Mouse (Mus musculus) kidney, embryonic 14.5 days (tissue): Measurements from ENCODE around the gene Tpcn1. TPM values are rescaled to one million over a fixed set of nuclear protein-coding genes. Genes with fewer than 3 reads are reported as not detected.

Source experiments
- ATAC-seq: fragments of 200-750 bp; cut with Nextera tagmentation; 2 replicates; pipeline ENCODE4 v1.8.0; 2017; ENCODE audit warnings: moderate number of reproducible peaks, mild to moderate bottlenecking, moderate TSS enrichment, moderate library complexity; ENCODE audit not compliant: low FRiP score, low TSS enrichment
- H3K27ac ChIP-seq: fragments of 300-500 bp; sonication (generic); 2 replicates; pipeline ENCODE4 v1.5.1; 2014; ENCODE audit warnings: low read depth, mild to moderate bottlenecking, low read length, moderate library complexity, mixed read lengths
- H3K27me3 ChIP-seq: fragments of 300-500 bp; sonication (generic); 2 replicates; pipeline ENCODE4 v1.6.1; 2014; ENCODE audit warnings: mild to moderate bottlenecking, low read length; ENCODE audit not compliant: control insufficient read depth, insufficient read depth
- H3K36me3 ChIP-seq: fragments of 300-500 bp; sonication (generic); 2 replicates; pipeline ENCODE4 v1.6.1; 2014; ENCODE audit warnings: low read length, mixed read lengths; ENCODE audit not compliant: control insufficient read depth, insufficient read depth
- H3K4me1 ChIP-seq: fragments of 300-500 bp; sonication (generic); 2 replicates; pipeline ENCODE4 v1.6.1; 2014; ENCODE audit warnings: low read length, mixed read lengths; ENCODE audit not compliant: control insufficient read depth, insufficient read depth
- H3K4me2 ChIP-seq: fragments of 300-500 bp; sonication (generic); replicated peaks from 2 replicates; pipeline ENCODE4 v1.6.1; 2014; ENCODE audit warnings: low read depth, mild to moderate bottlenecking, low read length
- H3K4me3 ChIP-seq: fragments of 300-500 bp; sonication (generic); 2 replicates; pipeline ENCODE4 v1.5.1; 2014; ENCODE audit warnings: mild to moderate bottlenecking, low read length
- H3K9ac ChIP-seq: fragments of 300-500 bp; sonication (generic); 2 replicates; pipeline ENCODE4 v1.6.1; 2014; ENCODE audit warnings: low read depth, mild to moderate bottlenecking, low read length, moderate library complexity
- H3K9me3 ChIP-seq: fragments of 300-500 bp; sonication (generic); 2 replicates; pipeline ENCODE4 v1.6.1; 2016; ENCODE audit warnings: low read length; ENCODE audit not compliant: control insufficient read depth
- WGBS: fragments of 180-500 bp; shearing (Covaris S2); extraction: QIAGEN DNeasy Blood & Tissue Kit; methylation state at CpG from one replicate; pipeline ENCODE4 v1.1.7; 2014; 5-methylcytosine and 5-hydroxymethylcytosine counted together
- polyA plus RNA-seq: library from polyadenylated mRNA; unstranded; fragments of >200 nt; fragmentation: Nextera tagmentation; extraction: Ambion mirVana; gene quantifications from 2 replicates; pipeline ENCODE4 v1.2.1, GENCODE M21; 2014

The Tpcn1 gene
- polyA plus RNA-seq, 1 experiment from 2014 or later = 33.8 TPM

DNA sequence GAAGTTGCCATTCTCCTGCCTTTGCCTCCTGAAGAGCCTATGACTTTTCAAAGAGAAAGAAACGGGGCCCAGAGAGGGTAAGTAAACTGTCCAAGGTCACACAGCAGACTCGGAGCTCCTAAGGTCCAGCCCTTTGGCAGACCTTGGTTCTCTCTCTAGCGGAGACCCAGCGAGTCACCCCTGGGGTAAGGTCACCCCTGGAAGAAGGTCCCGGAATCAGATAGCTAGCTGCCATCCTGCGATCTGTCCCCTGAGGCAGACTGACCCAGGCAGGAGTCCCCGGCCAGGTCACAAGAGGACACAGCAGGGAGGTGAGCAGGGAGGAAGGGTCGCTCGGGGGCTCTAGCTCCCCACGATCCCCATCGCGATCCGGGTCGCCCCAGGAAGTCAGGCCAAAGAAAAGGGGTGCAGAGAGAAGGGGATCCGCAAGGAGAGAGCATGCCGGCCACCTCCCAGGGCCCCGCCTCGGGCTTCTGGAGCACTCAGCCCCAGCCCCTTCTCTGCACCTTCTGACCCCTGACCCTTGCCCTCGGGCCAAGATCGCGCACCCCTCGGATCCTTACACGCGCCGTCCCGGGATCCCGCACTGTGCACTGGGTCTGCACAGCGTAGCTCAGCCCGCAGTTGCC lies 419 bp downstream of the Tpcn1 start:
- H3K36me3 ChIP-seq = peaks cover 13% of the 10 kb centered on the region; the same call in 1 of the 2 replicates
- peak overlapping the region; percentile 78 for H3K4me2 ChIP-seq
- peak overlapping the region; percentile 57 for H3K9ac ChIP-seq
- 2% methylated on average over 28 of the region's 29 CpGs for WGBS
- peak overlapping the region; percentile 55 for H3K4me3 ChIP-seq
- H3K27me3 ChIP-seq = no peaks in the 10 kb centered on the region
- peaks cover 2% of the 10 kb centered on the region; the same call in 1 of the 2 replicates for H3K9me3 ChIP-seq
- peaks cover 24% of the 10 kb centered on the region for H3K4me1 ChIP-seq
- peak; percentile 11; the same call in 1 of the 2 replicates for ATAC-seq
- H3K27ac ChIP-seq = peak overlapping the region; percentile 25; the same call in 1 of the 2 replicates

DNA sequence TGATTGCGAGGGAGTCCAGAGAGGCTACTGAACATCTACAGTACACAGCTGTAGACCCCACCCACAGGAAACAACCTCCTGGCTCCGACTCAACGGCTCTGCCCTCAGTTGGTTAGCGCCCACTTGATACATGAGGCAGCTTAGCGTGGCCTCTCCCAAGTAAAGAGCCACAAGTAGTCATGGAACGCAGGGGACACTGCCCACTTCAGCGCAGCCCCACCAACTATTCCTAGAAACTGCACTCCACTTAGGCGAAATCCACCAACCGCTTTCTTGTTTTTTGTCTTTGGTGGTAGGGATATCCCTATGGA lies 902 bp downstream of the Tpcn1 start:
- ATAC-seq = 0 out of 2 replicates have a peak, but pooled peaks have one; percentile 7
- WGBS = 22% methylated on average over 9 of the region's 9 CpGs
- H3K9me3 ChIP-seq = peaks cover 2% of the 10 kb centered on the region; the same call in 1 of the 2 replicates

DNA sequence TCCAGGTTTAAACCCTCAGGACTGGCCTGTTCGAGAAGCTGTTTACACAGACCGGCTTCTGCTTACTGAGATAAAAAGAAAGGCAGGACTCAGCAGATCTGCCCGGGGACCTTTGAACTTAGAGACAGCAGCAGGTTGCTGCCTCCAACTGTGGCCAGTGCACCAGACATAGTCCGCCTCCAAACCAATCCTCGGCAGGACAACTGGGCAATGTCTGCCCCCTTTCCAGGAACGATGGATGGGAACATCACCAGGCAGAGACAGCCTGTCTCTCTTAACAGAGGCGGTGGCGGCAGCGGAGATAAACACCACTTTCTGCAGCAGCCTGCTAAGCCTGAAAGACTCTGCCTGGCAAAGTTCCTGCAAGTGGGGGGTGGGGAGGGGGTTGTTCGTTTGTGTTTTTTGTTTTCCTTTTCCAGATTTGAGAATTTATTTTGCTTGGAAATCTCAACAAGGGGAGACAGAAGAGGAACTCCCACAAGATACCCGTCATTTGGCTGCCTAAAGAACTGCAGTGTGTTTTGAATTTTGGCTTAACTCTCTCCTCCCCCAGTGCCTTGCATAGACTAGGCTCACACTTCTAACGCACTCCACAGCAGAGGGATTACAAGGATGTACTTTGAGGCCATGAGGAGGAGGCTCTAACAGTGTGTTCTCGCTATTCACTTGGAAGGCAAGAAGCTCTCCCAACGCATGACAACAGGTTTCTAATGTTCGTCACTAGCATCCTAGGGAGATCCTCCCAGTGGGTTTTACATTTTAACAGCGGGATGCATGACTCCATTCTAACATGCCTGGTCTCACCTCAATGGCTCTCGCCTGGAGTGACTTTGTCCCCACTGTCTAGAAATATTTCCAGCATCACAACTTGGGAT lies 1.5 kb downstream of the Tpcn1 start:
- Histone ChIP-seq H3K27me3 (no peaks in the 10 kb centered on the region), H3K4me2 (peak overlapping the region; percentile 78), H3K9ac (peak overlapping the region; percentile 57; the same call in 1 of the 2 replicates), H3K4me1 (peaks cover 24% of the 10 kb centered on the region), H3K36me3 (peaks cover 17% of the 10 kb centered on the region; the same call in 1 of the 2 replicates), H3K27ac (peak overlapping the region; percentile 56), H3K4me3 (peak overlapping the region; percentile 55), H3K9me3 (no peaks in the 10 kb centered on the region)
- no peak for ATAC-seq
- 9% methylated on average over 17 of the region's 17 CpGs for WGBS

More for the DNA sequence above, 902 bp downstream of the Tpcn1 start:
- peaks cover 24% of the 10 kb centered on the region for H3K4me1 ChIP-seq
- H3K27ac ChIP-seq = peak overlapping the region; percentile 56; the same call in 1 of the 2 replicates
- no peaks in the 10 kb centered on the region for H3K27me3 ChIP-seq
- H3K4me2 ChIP-seq = peak overlapping the region; percentile 78
- H3K9ac ChIP-seq = peak overlapping the region; percentile 57; the same call in 1 of the 2 replicates
- peaks cover 15% of the 10 kb centered on the region; the same call in 1 of the 2 replicates for H3K36me3 ChIP-seq
- peak overlapping the region; percentile 55 for H3K4me3 ChIP-seq

DNA sequence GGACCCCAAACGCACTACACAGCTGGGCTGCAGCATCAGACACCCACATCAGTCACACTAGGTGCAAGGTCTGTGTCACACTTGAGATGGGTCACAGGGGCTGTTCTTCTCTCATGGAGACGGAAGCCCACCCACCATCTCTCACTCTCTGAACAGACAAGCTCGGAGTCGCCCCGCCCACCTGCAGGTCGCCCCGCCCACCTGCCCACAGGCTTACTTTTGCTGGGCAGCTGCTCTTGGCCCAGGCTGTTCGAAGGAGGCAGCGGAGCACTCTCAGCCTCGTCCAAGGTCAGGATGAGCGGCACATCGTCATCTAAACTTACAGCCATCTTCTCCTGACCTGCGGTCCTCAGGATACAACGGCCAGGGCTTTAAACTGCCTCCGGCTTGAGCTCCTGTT lies 3.5 kb downstream of the Tpcn1 start:
- no peaks in the 10 kb centered on the region for H3K27me3 ChIP-seq
- H3K27ac ChIP-seq = no peak overlapping the region
- H3K9ac ChIP-seq = no peak overlapping the region
- peaks cover 23% of the 10 kb centered on the region; the same call in 1 of the 2 replicates for H3K36me3 ChIP-seq
- ATAC-seq = no peak
- no peak overlapping the region for H3K4me3 ChIP-seq
- H3K4me1 ChIP-seq = peaks cover 28% of the 10 kb centered on the region
- H3K4me2 ChIP-seq = no peak overlapping the region
- 42% methylated on average over 15 of the region's 15 CpGs for WGBS
- no peaks in the 10 kb centered on the region for H3K9me3 ChIP-seq

DNA sequence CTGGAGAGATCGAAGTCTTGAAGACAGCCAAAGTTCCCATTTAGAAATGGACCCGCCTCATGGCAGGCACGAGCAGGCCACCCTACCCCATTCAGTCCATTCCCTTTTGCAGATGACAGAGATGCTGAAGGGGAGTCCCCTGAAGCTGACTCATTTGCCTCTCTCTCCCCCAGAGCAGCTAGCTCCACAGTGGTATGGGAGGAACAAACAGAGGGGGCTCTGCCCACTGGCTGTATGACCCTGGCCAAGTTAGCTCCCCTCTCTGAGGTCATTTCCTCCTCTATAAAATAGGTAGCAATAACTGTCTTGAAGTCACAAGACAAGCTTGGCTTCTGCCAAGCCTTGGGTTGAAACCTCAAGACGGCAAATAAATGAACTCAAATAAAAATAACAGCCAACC lies 5.0 kb downstream of the Tpcn1 start:
- H3K9me3 ChIP-seq = no peaks in the 10 kb centered on the region
- H3K9ac ChIP-seq = no peak overlapping the region
- no peak for ATAC-seq
- no peak overlapping the region for H3K27ac ChIP-seq
- H3K27me3 ChIP-seq = no peaks in the 10 kb centered on the region
- peaks cover 43% of the 10 kb centered on the region for H3K4me1 ChIP-seq
- 90% methylated on average over 4 of the region's 4 CpGs for WGBS
- no peak overlapping the region for H3K4me3 ChIP-seq
- H3K4me2 ChIP-seq = no peak overlapping the region
- peaks cover 23% of the 10 kb centered on the region; the same call in 1 of the 2 replicates for H3K36me3 ChIP-seq

DNA sequence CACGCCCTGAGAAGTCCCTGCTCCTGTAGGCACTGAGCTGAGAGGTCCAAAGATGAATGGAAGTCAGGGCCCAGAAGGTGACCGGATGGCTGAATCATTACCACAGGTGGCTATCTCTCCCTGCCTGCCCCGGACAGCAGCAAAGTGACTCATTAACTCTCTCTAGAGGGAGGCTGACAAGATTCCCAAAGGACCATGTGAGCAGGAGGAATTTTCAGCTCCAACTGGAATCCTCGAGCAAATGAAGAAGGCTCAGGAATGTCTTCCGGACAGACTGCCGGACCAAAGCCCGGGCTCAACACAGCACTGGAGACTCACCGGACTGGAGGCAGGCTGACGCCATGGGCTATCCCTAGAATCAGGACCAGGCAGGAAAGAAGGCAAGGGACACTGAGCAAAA lies 6.5 kb downstream of the Tpcn1 start:
- no peak overlapping the region for H3K4me3 ChIP-seq
- ATAC-seq = no peak
- no peak overlapping the region for H3K4me2 ChIP-seq
- H3K9ac ChIP-seq = no peak overlapping the region
- H3K27ac ChIP-seq = no peak overlapping the region
- no peaks in the 10 kb centered on the region for H3K9me3 ChIP-seq
- no peaks in the 10 kb centered on the region for H3K27me3 ChIP-seq
- peaks cover 44% of the 10 kb centered on the region for H3K4me1 ChIP-seq
- WGBS = 72% methylated on average over 9 of the region's 9 CpGs
- H3K36me3 ChIP-seq = peaks cover 23% of the 10 kb centered on the region; the same call in 1 of the 2 replicates

DNA sequence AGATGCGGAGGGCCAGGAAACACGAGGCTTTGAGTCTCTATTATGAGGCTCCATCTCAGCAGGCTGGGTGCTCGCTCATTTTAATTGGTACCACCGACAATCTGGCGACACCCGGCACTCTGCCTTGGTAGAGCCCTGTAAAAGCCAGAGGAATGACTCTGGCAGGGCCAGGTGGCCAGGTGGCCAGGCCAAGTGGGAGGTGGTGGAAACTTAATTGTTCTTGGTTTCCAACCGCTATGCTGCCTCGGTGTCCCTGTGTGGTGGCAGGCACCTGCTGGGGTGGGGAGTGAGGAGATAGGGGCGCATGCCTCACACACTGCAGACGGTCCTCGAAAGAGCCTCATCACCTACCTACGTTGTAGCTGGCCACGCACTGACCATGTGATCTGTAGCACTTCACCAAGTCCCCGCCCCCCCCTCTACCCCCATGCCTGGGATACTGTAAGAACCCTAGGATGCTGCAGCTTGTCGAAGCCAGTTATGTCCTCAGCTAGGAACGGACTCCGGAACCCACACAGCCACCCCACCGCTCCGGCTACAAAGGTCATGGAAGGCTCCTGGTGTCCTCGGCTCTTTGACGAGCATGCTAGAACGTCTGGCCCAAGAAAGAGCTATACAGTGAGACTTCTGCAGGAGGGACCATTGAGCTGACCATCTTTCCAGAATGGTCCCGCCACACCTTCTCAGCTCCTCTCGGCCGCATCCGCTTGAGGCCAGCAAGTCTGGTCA lies 8.4 kb downstream of the Tpcn1 start:
- no peaks in the 10 kb centered on the region for H3K9me3 ChIP-seq
- peak overlapping the region; percentile 15; the same call in 1 of the 2 replicates for H3K4me2 ChIP-seq
- H3K9ac ChIP-seq = peak overlapping the region; percentile 28; the same call in 1 of the 2 replicates
- no peaks in the 10 kb centered on the region for H3K27me3 ChIP-seq
- peaks cover 32% of the 10 kb centered on the region for H3K4me1 ChIP-seq
- no peak overlapping the region for H3K4me3 ChIP-seq
- peaks cover 23% of the 10 kb centered on the region; the same call in 1 of the 2 replicates for H3K36me3 ChIP-seq
- 72% methylated on average over 26 of the region's 26 CpGs for WGBS
- 0 out of 2 replicates have a peak, but pooled peaks have one; percentile 8 for ATAC-seq
- peak overlapping the region; percentile 93; the same call in 1 of the 2 replicates for H3K27ac ChIP-seq

DNA sequence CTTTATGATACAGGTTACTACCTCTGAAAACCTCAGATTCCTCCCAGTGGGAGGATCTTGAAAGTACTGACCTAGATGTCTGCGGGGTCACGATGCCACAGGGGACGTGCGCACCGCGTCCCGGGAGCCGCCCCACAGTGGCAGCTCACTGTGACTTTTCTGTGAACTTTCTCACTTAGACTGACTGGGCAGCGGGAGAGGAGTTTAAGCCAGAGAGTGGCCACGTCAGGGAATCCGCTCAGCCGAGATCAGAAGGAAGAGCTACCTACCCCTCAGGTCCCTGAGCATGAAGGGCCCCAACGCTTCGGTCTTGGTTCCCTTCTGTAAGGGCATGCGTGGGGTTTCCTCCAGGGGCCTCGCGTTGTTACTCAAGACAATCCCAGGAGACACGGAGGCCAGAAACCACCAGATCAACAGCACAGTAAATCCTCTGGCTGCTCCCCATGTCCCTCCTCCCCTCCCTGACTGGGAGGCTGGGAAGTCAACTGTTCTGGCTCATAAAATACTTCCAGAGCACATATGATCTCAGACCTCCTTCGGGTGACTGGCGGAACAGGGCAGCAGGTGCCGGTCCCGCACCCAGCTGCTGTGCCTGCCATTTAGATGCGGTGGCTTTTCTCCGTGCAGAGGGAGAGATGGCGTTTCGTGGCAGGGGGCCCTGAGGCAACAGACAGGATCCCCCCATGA lies 9.1 kb downstream of the Tpcn1 start:
- Histone ChIP-seq H3K9ac (no peak overlapping the region), H3K27me3 (no peaks in the 10 kb centered on the region), H3K4me2 (peak overlapping the region; percentile 31), H3K27ac (peak overlapping the region; percentile 93), H3K4me1 (peaks cover 32% of the 10 kb centered on the region), H3K9me3 (no peaks in the 10 kb centered on the region), H3K36me3 (peaks cover 22% of the 10 kb centered on the region; the same call in 1 of the 2 replicates), H3K4me3 (no peak overlapping the region)
- ATAC-seq = peak; percentile 70
- WGBS = 11% methylated on average over 26 of the region's 26 CpGs
